Mouse (Mus musculus) frontal cortex, adult 2 months (tissue): ENCODE results near the gene Mad1l1. TPM values are rescaled to one million over a fixed set of nuclear protein-coding genes. Genes with fewer than 3 reads are reported as not detected.
"Not testable (repeated sequence)": the region's sequence is repeated elsewhere in the genome, so short reads cannot be mapped to it uniquely, and the experiment has no call there.

Experiments used
- DNase-seq, 2 experiments: peaks; one replicate each; pipeline ENCODE4 v3.0.0; 2022; ENCODE audit warnings: low spot score in 1 of 2; ENCODE audit errors: extremely low spot score in 1 of 2
- polyA plus RNA-seq: library from polyadenylated mRNA; depleted of rRNA; stranded (reverse); fragments of >200 nt; gene quantifications from 2 replicates; pipeline ENCODE4 v1.2.3, GENCODE M21; 2012; rRNA removed

The Mad1l1 gene
- polyA plus RNA-seq: 16.4 and 17.9 TPM in 2 replicates

GRCm38 (mm10) chr5:140321042-140321755, at the start of gene Mad1l1, which contains the start of gene Nudt1:
TSS of gene Mad1l1 (minus strand) at chr5:140321552.
TSS of gene Nudt1 (plus strand) at chr5:140321656.
- DNase-seq: peak; percentile 88 to 93

DNA sequence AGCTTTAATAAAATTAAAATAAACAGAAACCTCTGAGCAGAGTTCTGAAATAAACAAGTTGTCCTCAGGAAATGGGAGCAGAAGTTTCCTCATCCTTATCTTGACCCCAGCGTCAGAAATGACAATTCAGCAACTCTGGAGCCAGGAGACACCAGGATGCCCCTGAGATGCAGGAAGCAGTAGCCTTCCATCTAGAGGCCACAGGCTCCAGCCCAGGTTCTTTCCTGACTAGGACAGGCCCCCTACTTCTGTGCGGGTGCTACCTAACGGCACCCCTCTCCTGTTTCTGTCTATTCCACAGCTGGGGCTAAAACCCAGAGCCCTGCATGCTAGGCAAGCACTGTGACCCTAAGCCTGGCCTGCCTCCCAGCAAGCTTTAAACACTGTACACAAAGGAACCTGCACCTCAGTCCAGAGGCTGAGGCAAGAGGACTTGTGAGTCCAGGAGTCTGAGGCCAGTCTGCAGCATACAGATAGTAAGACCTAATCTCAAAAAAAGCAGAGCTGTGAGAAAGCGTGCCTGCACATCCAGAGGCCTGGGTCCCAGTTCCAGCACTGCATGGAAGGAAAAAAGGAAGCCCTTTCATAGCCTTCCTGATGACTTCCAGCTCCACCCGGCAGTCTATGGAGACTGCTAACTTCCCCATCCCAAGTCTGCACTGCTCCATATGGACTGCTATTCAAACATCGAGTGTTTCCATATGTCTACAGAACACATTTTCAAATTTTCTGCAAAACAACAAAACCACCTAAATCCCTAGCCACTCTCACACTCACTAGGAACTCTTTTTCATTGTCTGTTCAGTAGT, 49.3 kb upstream of the Mad1l1 start:
- DNase-seq: no peak

DNA sequence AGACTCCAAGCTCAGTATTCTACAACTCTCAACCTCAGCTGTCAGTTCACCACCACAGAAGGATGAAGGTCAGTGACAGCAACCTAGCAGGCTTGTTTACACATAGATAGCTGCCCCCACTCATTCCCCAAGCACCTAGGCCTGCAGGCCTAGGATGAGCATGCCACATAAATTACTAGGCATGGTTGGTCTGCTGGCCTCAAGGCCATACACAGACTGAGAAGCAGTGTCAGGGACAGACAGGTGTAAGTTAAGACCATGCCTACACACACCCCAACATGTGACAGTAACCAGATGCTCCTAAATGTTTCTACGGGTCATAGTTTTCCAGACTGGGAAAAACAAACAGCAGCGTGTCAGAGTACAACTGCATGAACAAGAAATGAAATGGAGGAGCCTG, 48.1 kb upstream of the Mad1l1 start:
- DNase-seq: no peak

GRCm38 (mm10) chr5:140368926-140369325, 47.6 kb upstream of the Mad1l1 start:
- DNase-seq: no peak

DNA sequence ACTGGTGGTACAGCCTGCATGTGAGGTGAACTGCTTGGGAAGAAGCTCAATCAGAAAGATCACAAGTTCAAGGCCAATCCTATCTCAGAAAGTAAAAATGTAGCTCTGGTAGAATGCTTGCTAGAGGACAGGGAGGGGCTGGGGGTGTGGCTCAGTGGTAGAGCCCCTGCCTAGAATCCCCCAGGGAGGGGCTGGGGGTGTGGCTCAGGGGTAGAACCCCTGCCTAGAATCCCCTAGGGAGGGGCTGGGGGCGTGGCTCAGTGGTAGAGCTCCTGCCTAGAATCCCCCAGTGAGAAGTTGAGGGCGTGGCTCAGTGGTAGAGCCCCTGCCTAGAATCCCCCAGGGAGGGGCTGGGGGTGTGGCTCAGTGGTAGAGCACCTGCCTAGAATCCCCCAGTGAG, 46.8 kb upstream of the Mad1l1 start:
- DNase-seq: not testable (repeated sequence)

- no peak for DNase-seq
Observed at GRCm38 (mm10) chr5:140364415-140364814, 43.1 kb upstream of the Mad1l1 start.

- DNase-seq: no peak
Observed at GRCm38 (mm10) chr5:140359930-140360674, 38.8 kb upstream of the Mad1l1 start.

DNA sequence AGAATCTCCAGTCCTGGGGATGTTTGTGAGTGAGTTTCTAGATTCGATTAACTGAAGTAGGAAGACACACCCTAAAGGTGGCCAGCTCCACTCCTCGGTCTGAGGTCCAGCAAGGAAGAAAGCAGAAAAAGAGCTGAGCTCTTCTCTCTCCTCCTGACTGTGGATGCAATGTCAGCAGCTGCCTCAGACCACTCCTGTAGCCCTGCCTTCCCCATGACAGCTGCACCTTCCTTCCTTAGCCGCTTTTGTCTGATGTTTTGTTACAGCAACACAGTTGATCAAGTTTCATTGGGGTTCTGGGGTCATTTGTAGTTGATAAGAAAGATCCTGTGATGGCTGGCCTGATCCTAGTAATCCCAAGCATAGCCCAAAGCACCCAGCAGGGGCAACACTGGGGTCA, 36.1 kb upstream of the Mad1l1 start:
- no peak for DNase-seq

- DNase-seq: no peak
Observed at GRCm38 (mm10) chr5:140355934-140356333, 34.6 kb upstream of the Mad1l1 start.

DNA sequence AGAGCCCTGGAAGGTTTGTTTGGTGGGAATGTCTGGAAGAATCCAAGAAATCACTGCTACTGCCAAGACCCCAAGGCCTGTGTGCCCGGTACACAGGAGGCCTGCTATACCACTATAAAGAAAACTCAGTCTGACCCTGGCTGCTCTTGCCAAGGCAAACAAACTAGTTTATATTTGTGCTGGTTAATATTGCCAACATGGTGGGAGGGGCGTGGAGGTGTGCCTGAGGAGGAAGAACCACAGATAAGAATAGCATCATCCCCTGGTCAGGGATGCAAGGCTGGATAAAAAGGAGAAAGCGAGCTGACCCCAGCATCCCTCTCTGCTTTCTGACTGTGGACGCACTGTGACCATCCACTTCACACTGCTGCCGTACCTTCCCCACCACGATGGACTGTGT, 31.0 kb upstream of the Mad1l1 start:
- DNase-seq: no peak

DNA sequence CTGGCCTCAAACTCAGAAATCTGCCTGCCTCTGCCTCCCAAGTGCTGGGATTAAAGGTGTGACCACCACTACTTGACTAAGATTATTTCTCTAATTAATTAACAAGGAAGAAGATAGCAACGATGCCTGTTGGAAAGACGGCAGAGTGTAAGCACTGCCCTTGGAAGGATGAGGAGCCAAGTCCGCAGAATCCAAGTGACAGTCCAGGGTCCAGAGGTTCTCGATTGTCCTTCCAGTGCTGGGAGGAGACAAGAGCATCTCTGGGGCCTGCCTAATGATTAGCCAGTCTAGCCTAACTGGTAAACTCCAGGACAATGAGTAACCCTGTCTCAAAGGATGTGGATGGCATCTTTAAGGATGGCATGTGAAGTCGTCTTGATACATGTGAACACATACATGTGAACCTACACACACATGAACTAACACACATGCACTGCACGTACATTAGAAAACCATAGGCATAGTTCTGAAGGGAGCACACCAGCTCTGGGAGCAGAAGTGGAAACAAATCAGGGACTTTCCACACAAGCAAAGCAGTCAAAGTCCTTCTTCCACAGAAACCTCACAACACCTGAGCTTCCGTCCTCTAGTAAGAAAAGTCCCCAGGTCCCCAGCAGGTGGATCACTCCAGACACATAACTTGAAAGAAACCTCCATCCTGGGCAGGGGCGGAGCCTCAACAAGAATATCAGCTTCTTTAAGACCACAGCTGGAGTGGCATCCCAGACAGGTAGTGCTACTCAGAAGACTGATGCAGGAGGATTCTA, 29.6 kb upstream of the Mad1l1 start:
- DNase-seq: no peak

DNA sequence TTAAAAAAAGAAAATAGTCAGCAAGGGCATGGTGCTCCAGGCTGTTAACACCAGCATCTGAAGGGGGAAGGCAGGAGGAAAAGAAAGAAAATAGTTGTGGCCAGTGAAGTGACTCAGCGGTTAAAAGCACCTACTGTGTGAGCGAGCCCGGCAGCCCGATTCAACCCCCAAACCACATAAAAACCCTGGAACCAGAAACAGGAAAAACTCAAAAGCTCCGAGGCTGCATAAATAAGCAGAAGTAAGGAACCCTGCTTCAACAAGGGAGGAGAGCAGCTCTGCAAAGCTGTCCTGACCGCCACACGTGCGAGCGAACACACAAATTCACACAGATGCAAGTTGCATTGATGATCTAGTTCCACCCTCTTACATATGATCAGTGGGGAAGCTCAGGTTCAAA, 28.5 kb upstream of the Mad1l1 start:
- DNase-seq: no peak

- DNase-seq: no peak
Observed at GRCm38 (mm10) chr5:140346050-140346449, 24.7 kb upstream of the Mad1l1 start.

- DNase-seq: no peak
Observed at GRCm38 (mm10) chr5:140345244-140345643, 23.9 kb upstream of the Mad1l1 start.

GRCm38 (mm10) chr5:140342880-140343279, 21.5 kb upstream of the Mad1l1 start:
- no peak for DNase-seq

DNA sequence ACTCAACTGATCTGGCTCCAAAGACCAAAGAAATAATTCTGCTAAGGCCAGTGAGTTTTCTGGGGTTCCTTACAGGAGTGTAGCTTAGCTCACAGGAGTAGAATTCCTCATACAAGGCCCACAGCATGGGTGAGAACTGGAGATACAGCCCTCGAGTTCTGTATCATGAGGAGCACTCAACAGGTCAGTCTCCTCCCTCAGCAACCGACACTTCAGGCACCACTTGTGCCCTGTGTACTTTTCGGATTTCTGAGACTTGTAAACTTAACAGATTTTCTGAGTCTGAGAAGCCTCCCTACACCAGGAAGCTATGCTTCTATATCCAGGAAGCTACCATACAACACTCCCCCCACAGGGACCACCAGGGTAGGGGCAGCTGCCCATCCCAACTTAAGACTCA, 18.5 kb upstream of the Mad1l1 start:
- DNase-seq: no peak

- DNase-seq: no peak
Observed at GRCm38 (mm10) chr5:140338779-140339178, 17.4 kb upstream of the Mad1l1 start.

DNA sequence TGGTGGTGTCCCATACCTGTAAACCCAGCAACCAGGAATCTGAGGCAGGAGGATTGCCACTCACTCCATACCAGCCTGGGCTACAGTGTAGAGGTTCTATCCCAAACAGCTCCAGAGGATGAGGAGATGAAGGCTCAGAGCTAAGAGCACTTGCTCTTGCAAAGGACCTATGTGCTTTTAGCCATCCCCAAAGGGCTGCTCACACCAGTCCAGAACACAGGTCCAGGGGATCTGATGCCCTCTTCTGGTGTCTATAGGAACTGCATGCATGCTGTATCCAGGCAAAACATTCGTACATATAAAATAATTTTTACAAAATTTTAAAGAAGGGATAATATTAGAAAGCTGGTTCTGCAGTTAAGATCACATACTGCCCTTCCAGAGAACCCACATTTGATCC, 15.3 kb upstream of the Mad1l1 start:
- DNase-seq: peak in 1 of 2 experiments; percentile 53

DNA sequence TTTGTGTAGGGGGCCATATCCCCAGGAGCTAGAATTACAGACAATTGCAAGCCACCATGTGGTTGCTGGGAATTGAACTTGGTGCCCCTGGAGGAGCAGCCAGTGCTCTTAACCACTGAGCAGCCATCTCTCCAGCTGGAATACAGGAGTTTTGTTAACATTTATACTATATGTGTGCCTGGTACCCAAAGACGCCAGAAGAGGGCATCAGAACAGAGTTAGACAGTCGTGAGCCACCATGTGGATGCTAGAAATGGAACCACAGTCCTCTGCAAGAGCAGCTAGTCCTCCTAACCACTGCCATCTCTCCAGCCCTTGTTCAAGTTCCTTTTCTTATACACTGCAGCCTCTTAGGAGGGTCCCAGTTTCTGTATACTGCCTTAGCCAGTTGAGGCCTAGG, 12.3 kb upstream of the Mad1l1 start:
- DNase-seq: peak in 1 of 2 experiments; percentile 8

DNA sequence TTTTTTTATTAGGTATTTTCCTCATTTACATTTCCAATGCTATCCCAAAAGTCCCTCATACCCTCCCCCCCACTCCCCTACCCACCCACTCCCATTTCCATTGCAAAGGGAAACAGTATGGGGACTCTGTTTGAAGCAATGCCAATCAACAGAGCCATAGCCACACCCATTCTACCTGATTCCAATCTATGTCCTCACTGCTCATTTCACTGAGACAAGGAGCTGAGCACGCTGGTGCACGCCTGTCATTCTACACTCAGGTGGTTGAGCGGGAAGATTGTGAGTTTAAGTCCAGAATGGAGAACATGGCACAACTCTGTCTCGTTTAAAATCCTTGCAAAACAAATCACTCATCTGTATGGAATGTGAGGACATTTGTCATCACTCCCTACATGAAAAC, 11.2 kb upstream of the Mad1l1 start:
- DNase-seq: no peak
